Mouse (Mus musculus): ENCODE measurements at regions not wholly inside any gene's neighbourhood (a gene's known extent, or its start where the extent isn't known, plus 50 kb on each side); places are given as distances from the start of the nearest gene placed in this dataset.

DNA sequence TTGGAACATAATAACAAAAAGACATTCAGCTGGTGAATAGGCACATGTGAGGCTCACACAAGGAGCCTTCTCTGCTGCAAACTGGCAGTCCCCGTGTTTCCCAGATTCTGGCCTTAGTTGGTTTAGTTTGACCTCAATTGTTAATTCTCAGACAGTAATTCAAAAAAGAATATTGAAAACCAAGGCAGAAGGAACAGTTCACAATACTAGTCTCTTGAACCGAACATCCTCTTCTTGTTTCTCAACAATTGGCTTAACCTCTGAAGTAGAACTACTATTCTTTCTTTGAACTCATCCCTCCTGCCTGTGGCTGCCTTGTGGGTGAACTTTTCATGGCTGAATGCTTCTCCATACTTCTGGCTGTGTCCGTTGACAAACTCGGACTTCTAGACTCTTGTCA is 110.4 kb upstream of the Neil3 start:
- in situ Hi-C loops (cut with MboI, MseI) = no loop called here

DNA sequence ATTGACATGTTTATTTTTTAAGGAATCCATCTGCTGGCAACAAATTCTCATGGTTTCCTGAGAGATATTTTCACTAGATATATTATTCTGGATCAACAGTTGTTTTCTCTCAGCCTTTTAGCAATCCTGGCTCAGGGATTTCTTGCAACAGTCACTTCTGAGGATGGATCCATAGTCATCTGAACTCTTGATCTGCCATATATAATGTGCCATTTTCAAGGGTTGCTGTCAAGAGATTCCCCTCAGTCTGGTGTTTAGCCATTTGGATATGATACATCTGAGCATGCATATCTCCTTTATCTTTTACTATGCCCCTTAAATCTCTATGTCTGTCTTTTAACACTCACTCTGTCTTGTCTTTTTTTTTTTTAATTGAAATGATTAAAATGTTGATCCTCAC is 130.3 kb upstream of the Neil3 start:
- in situ Hi-C loops (cut with MboI, MseI) = no loop called here

DNA sequence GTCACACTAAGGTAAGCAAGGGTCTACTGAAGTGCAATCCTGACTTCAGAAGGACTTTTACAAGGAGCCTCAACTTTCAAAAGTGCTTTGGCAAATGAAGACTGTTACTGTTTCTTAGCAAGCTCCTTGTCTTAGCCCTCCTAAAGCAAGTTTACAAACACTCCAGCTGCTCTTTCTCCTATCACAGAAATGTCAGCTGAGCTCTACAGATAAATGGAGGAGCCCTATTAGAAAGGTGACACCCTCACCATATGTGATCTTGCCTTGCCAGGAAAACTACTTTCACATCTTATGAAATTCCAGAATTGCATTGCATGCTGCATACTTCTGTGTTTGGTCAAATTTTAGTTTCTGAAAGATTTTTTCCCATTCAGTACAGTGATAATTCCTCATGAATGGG is 136.6 kb upstream of the Neil3 start:
- in situ Hi-C loops (cut with MboI, MseI) = no loop called here

DNA sequence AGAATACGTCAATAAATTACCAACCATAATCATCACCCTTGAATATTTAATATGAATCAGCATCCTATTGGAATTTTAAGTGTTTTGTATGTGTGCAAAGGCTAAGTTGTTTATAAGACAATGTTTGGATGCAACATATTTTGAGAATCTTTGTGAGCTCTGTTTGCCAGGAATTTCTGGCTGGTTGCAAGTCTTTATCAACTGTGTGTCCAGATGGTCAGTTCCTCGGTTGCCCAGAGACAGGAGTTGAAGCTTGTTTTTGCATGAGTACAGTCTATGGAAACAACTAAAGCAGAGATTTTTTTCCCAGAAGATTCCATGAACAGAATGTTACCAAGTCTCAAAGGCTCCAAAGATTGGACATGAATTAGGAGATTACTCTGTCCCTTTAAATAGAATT is 142.0 kb upstream of the Neil3 start:
- in situ Hi-C loops (cut with MboI, MseI) = no loop called here

DNA sequence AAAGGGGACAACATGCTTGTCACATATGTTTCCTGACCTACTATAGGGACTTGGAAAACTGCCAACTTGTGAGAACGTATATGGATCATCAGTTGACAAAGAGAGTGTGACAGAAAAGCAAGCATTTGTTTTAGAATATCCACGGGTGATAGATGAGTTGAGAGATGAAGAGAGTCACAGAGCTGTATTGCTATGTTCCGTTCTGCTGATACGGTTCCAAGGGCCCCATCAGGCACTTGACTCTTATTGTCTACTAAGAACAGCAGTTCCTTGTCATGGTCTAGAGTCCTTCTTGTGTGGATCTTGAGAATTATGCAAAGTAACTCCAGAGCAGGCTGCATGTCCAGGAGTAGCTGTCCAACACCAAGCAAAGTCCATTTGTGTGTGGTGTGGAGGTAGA is 143.0 kb upstream of the Neil3 start:
- in situ Hi-C loops (cut with MboI, MseI) = no loop called here

DNA sequence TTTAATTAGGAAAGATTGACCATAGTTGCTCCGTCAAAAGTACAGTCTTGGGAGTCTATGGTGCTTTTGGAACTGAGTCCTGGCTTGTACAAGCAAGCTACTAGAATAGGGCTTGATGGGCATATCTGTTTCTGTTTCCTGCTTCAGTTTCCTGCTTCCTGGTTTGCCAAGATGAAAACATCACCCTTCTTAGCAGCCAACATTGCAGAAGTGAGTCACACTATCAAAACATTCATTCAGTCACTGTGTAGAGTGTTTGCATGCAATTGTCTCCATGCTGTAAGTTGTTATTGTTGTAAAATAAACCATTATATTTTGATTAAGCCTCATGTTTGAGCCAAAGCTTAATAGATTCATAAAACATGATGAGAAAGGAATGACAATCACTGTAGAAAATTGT is 149.3 kb upstream of the Neil3 start:
- in situ Hi-C loops (cut with MboI, MseI) = no loop called here

DNA sequence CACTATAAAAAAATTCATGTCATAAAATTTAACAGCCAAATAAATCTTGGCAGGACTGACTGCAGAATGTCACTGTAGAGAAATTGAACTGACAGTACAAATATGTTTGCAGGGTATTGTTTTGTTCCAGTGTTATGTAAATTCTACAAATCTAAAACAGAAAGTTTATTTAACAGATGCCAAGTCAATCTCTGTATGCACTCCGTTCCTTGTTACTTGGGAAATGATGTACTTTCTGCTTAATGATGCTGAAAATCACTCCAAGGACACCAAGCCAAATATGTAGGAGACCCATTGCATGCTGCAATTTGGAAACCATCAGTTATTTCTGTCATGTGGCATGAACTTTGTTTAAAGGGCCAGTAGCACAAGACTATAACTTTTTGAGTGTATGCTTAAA is 182.3 kb upstream of the Neil3 start:
- in situ Hi-C loops (cut with MboI, MseI) = no loop called here

DNA sequence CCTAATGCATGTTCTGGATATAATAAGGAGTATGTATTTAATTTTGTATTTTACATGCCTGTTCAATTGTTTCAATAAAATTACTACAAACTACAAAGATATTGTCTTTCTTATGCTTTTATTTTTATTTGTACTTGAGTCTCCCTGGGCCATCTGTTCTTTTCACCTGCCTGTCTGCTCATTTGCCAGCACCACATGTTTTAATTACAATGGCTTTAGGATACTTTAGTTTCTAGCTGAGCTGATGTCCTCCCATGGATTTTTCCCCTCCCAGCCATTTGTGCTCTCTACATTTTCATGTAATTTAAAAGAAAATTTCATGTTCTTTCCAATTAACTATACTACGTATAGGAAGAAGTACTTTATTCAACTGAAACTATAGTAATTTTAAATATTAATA is 188.5 kb upstream of the Neil3 start:
- in situ Hi-C loops (cut with MboI, MseI) = no loop called here

DNA sequence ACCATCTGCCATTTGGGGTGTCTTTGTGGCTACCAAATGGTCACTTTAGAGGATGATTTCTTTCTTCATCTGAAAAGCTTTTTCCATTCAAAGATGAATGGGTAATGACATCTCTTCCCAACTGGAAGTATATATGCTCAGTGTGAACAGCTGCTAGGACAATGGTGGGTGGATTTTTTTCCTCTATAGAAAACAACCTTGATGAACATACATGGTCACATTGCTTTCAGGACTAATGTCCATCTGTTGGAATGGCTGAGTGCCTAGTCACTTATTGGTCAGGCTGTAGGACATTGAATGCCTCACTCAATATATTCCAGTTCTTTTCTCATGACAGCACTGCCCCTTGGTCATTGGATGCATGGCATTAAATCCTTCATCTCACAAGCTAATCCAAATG is 209.0 kb upstream of the Neil3 start:
- in situ Hi-C loops (cut with MboI, MseI) = no loop called here

DNA sequence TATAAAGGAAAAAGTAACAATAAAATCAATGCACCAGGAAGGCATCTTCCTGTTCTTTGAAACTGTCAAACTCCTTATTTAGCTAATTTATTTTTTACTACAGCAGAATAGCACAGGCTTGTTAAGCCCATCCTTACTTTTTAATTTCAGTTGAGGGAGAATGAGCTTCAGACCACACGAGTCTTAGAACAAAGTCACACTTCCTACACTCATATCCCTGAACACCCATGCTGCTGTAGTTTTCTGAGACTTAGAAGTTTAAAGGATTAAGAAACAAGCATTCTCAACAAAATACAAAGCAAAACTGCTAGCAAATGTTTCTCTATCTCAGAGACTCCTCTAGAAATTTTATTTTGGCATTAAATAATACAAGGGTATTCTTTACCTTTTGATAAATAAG is 208.8 kb upstream of the Vegfc start:
- in situ Hi-C loops (cut with MboI, MseI) = no loop called here

DNA sequence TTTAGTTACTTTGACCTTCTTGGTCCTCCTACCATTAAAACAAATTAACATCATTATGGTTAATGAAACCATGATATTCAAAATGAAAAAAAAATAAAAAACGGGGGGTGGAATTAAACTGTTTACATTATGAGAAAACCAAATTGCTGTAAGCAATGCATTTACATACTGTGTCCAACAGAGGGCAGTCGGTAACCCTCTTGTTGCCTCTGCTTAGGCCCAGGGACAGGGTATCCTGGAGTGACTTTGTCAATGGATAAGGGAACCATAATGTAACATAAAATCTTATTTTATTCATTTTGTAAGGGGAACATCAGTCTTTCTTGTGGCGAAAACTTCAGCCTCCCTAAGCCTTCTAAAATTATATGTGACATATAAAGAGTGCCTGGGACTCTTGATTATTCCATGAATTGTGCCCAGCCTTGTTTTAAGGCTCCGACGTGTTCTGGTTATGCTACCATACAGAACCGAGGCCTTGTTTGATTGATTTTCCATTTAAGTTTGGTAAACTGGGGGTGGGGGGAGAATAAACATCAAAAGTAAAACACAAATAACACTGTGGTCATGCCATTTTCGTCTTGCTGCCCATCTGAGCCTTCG is 207.3 kb upstream of the Vegfc start:
- in situ Hi-C loops (cut with MboI, MseI) = loop anchor here (5.0 kb wide), 1 partner anchor 617 kb away; no protein-coding TSS in a partner anchor

DNA sequence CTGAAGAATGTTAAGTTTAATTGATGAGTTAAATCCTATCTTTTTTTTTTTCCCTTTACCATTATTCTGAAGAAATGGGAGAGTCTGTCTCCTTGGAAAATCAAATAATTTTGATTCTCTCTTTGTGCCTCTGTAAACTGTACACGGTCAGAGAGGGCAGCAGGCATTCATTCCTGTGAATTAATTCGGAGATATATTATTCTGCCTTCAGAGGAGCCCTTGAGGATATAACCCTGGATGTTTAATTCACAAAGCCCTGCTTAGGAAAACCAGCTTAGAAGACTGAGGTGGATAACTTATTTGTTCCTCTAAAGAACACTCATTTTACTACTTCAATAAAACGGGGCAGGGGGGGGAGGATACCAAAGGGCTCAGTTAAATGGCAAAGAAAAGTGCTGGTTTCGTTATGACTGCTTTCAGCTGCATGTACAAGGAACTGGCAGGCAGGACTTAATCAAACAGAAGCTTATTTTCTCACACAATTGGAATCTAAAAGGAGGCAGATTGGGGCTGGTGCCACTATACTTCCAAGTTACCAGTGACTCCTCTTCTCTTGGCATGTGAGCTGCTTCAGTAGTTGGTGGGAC is 205.3 kb upstream of the Vegfc start:
- in situ Hi-C loops (cut with MboI, MseI) = loop anchor here (5.0 kb wide), 1 partner anchor 615 kb away; no protein-coding TSS in a partner anchor

DNA sequence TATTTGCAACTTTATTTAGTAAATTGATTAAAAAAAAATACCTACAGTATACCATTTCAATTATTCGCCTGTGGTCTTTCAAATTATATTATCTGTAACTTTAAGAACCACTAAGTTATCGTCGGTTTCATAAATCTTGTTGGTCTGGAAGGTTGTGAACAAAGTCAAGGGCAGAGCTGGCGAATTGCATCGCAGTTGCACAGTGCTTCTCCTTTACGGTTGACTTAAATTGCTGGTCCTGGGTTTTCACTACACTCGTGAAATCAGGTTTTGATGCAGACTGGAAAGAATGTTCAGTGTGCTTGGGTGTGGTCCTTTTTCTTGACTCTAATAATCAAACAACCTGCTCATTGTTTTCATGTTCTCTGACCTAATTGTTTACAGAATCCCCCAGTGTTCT is 198.6 kb upstream of the Vegfc start:
- in situ Hi-C loops (cut with MboI, MseI) = no loop called here

DNA sequence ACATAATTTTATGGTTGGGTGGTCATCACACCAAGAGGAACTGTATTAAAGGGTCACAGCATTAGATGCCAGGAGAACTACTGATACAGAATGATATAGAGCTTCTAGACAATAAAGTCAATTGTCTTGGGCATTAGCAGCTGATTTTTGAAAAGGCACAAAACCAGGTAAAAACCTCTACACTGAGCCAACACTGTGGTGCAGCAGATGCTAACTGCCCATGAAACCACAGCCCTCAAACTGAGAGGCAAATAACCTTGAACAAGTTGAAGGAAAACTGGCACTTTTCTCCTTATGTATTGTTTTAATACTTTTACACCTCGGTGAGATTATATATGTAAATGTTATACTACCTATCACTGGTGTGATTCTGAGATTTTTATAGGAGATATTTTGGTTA is 195.9 kb upstream of the Vegfc start:
- in situ Hi-C loops (cut with MboI, MseI) = no loop called here

DNA sequence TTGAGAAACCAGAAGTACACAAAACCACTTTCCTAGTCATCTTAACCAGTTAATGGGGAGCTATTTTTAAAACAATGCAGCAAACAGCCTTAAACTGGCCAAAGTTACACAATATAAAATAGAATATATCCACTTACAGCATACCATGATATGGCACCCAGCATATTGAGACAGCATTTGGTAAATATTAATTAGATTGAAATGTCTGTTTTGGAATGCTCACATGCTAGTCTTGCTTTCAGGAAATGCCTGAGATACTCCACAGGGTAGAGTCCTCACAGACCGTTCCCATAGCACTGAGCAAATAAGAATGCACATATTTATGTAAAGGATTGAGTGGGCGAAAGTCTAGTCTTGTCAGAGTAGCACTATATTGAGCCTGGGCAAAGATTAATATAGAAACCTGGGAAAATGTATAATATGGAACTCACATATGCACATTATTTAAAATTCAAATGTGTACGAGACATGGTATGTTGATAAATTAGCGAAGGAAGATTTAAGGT is 185.1 kb upstream of the Vegfc start:
- in situ Hi-C loops (cut with MboI, MseI) = no loop called here

DNA sequence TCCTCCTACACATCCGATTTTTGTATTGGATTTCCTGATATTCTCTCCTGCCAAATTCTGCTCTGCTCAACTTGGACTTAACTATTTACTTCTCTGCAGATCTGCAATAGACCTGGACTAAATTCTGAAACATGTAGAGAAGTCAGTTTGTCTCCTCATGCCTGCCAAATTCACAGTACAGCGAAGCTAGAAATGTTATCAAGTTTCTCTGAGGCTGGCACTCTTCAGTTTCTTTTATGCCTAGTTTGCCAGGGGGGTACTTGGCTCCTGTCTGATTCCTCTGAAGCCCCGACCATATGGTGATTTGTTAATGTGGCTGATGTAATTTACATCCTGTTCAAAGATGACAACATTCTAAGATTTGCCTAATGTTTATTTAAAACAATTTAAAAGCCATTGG is 184.6 kb upstream of the Vegfc start:
- in situ Hi-C loops (cut with MboI, MseI) = no loop called here

DNA sequence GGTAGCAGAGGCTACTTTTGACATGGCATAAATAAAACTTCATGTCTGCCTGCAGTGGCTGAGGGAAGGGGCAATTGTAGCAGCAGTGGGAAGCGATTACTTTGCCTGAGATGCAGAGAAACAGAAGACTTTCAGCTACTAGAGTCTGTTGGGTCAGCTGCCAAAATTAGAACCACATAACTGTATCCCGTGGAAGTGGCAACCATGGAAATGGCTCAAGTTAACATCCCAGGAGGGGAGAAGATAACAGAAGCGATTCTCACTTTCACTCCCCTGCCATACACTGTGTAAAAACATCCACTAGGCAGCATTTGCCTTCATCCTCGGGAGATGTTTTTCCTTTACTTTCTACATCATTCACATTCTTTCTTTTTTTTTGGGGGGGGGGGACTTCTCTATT is 155.1 kb upstream of the Vegfc start:
- in situ Hi-C loops (cut with MboI, MseI) = no loop called here

DNA sequence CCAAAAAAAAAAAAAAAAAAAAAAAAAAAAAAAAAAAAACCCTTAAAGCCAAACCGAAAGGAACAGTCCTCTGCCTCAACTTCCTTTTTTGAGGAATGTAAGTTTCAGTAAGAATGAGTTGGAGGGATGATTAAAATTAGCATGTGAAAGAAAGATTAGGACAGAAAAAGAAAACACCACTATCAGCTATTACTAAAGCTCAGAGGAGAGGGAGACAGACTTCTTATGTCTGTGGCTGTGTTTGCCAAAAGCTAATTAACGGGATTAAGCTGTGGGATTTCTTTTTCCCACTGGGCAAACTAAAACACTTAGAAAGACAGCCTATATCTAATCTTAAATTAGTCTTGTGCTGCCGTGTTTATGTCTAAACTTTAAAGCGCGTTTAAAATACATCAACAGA is 146.7 kb upstream of the Vegfc start:
- in situ Hi-C loops (cut with MboI, MseI) = no loop called here

DNA sequence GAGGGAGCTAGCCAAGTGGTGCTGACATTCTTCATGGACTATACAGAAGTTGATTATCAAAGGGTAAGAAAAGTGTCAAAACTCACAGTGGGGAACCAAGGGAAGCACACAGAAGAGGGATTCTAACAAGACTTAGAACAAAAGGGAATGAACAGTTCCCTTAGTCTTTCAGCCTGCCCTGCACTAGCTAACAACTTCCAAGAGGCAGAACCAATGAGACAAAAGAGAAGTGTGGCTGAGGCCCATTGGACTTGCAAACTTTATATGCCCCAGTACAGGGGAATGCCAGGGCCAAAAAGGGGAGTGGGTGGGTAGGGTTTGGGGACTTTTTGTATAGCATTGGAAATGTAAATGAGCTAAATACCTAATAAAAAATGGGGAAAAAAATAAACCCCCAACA is 139.0 kb upstream of the Vegfc start:
- in situ Hi-C loops (cut with MboI, MseI) = no loop called here

DNA sequence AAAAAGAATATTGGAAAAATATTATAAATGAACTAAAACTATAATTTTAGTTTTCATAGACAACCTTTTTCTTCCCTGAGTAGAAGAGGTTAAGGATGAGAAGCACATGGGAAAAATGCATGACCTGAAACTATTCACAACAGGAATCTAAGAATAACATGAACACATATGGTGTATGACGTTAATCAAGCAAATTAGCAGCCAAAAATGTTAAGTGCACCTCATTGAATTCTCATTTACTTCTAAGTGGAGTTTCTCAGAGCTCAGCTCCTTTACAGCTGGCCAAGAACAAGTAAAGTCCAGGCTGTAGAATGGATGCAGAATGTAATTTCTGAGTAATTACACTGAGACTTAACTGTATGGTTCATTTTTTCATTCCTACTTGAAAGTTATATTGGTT is 137.9 kb upstream of the Vegfc start:
- in situ Hi-C loops (cut with MboI, MseI) = no loop called here

DNA sequence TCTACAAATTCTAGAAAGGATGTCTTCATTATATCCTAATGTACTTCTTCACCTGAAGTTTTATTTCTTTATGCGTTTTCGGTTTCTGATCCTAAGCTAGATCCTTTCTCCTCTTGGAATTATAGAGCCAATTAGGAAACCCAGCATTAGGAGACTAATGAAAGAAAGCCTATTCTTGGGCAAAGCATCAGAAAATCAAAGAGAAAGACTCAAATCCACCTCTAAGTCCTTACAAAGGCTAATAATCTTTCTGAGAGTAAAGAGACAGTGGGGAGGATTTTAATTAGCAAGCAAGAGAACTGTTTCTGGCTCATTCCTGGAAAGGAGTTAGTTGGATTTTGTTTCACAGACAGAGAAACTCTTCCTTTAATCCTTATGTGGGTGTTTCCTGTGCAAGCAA is 136.3 kb upstream of the Vegfc start:
- in situ Hi-C loops (cut with MboI, MseI) = no loop called here

DNA sequence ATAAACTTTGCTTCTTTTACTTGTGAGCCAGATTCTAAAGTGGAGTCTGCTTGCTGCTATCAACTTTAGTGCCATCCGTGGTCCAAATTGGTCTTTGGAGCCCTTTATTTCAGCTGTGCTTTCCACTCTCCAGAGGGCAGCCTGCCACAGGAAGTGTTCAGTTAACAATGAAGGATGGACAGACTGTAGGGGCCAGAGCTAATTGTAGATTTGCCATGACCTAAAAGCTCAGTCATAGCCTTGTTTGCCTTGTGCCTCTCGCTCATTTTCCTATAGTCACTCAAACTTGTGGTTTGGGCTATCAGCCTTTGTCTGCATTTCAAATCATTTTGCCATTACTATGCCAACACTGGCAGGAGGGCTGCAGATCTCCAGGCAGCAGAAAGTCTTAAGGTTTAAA is 131.8 kb upstream of the Vegfc start:
- in situ Hi-C loops (cut with MboI, MseI) = no loop called here

DNA sequence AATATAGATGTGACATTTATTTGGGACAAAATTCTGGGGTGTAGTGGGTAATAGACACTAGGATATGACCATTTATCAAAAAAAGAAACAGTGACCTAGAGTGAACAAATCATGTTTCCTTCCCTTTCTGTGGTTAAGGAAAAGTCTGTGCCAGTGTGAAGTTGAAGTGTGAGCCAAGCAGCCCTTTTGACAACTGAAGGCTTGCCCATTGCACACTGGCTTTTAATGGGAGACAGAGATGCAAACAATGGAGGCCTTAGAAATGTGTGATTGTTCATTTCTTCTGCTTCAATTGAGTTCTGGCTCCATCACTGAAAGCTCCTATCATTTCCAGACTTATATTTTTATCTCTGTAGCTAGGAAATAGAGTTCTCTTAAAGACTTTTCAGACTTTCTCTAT is 130.0 kb upstream of the Vegfc start:
- in situ Hi-C loops (cut with MboI, MseI) = no loop called here

Measured in T-helper 1 cell (primary cell).